ENCODE assay signal across 8 mouse cellular contexts in genomic region chr13:75797369-75798141, GRCm38 (mm10). TPM values are rescaled to one million over a fixed set of nuclear protein-coding genes. Genes with fewer than 3 reads are reported as not detected.
DNase-seq lines count a peak whose midpoint lies in the region; ATAC-seq and TF ChIP-seq lines count a peak whose summit lies in the region.

No protein-coding gene starts in this region.

- peak; percentile 44; the same call in 1 of the 2 replicates for TF ChIP-seq POLR2A in limb, embryonic 14.5 days (IDR thresholded peaks at IDR 0.05; ENCODE audit: borderline replicate concordance, extremely low read depth, insufficient read depth, insufficient read length)

- 29% methylated on average over 18 of the region's 18 CpGs for WGBS in embryonic facial prominence, embryonic 13.5 days
- WGBS in limb, embryonic 14.5 days: 31% methylated on average over 18 of the region's 18 CpGs
- 29% methylated on average over 18 of the region's 18 CpGs for WGBS in midbrain, postnatal 0 days

- H3K9me3 ChIP-seq in embryonic facial prominence, embryonic 13.5 days: no peaks in the 10 kb centered on the region
- no peaks in the 10 kb centered on the region for H3K9me3 ChIP-seq in limb, embryonic 14.5 days (ENCODE audit: control insufficient read depth, low read length)
- no peaks in the 10 kb centered on the region for H3K9me3 ChIP-seq in midbrain, postnatal 0 days (ENCODE audit: low read length)

- TF ChIP-seq CTCF in midbrain, postnatal 0 days (IDR thresholded peaks at IDR 0.05): peak; percentile 100

- no peak overlapping the region for H3K9ac ChIP-seq in embryonic facial prominence, embryonic 13.5 days
- H3K9ac ChIP-seq in limb, embryonic 14.5 days (ENCODE audit: low read depth, low read length, severe bottlenecking): no peak overlapping the region
- H3K9ac ChIP-seq in midbrain, postnatal 0 days (replicated peaks; ENCODE audit: low read length, poor library complexity, severe bottlenecking): no peak overlapping the region; the same call in 1 of the 2 replicates

- peak overlapping the region; percentile 30 for H3K4me3 ChIP-seq in embryonic facial prominence, embryonic 13.5 days
- peak overlapping the region; percentile 15; the same call in 1 of the 2 replicates for H3K4me3 ChIP-seq in limb, embryonic 14.5 days (replicated peaks; ENCODE audit: low read length)
- H3K4me3 ChIP-seq in midbrain, postnatal 0 days (ENCODE audit: low read depth, low read length): peak overlapping the region; percentile 19; the same call in 1 of the 2 replicates

- H3K4me2 ChIP-seq in embryonic facial prominence, embryonic 13.5 days: peak overlapping the region; percentile 57
- H3K4me2 ChIP-seq in limb, embryonic 14.5 days (replicated peaks; ENCODE audit: low read depth, low read length, severe bottlenecking): peak overlapping the region; percentile 43
- peak overlapping the region; percentile 50 for H3K4me2 ChIP-seq in midbrain, postnatal 0 days (ENCODE audit: low read depth, low read length, poor library complexity, severe bottlenecking)

- no peaks in the 10 kb centered on the region for H3K36me3 ChIP-seq in embryonic facial prominence, embryonic 13.5 days
- H3K36me3 ChIP-seq in limb, embryonic 14.5 days (ENCODE audit: control insufficient read depth, insufficient read depth, low read length): no peaks in the 10 kb centered on the region
- H3K36me3 ChIP-seq in midbrain, postnatal 0 days (ENCODE audit: insufficient read depth, low read length): no peaks in the 10 kb centered on the region

- H3K4me1 ChIP-seq in embryonic facial prominence, embryonic 13.5 days: no peaks in the 10 kb centered on the region; the same call in 1 of the 2 replicates
- H3K4me1 ChIP-seq in limb, embryonic 14.5 days (ENCODE audit: control insufficient read depth, insufficient read depth, low read length): no peaks in the 10 kb centered on the region
- H3K4me1 ChIP-seq in midbrain, postnatal 0 days (ENCODE audit: insufficient read depth, low read length): no peaks in the 10 kb centered on the region

- peak; percentile 89 for DNase-seq in 3134 (ENCODE audit: extremely low read depth, insufficient read length, low spot score)
- DNase-seq in adrenal gland, postnatal 36 days: peak; percentile 94 to 95
- DNase-seq in heart, adult 8-10 months (ENCODE audit: low spot score): peak; percentile 91
- DNase-seq in kidney, adult 9 months: peak; percentile 97
- DNase-seq in limb, embryonic 14.5 days (ENCODE audit: low spot score): peak; percentile 82
- peak; percentile 91 for DNase-seq in midbrain, postnatal 0 days (ENCODE audit: low spot score)
- peak; percentile 82 to 89 for DNase-seq in spleen, postnatal 14 days (ENCODE audit: low spot score in 2 of 2)

- H3K27ac ChIP-seq in embryonic facial prominence, embryonic 13.5 days: no peak overlapping the region
- no peak overlapping the region for H3K27ac ChIP-seq in limb, embryonic 14.5 days (replicated peaks; ENCODE audit: low read depth, low read length)
- no peak overlapping the region for H3K27ac ChIP-seq in midbrain, postnatal 0 days (ENCODE audit: low read depth, low read length)

- peak; percentile 88 for ATAC-seq in embryonic facial prominence, embryonic 13.5 days (ENCODE audit: insufficient number of reproducible peaks, insufficient read depth, low FRiP score, low TSS enrichment, low read depth)
- ATAC-seq in limb, embryonic 14.5 days (ENCODE audit: low FRiP score, low read depth): peak; percentile 93
- peak; percentile 96 for ATAC-seq in midbrain, postnatal 0 days (ENCODE audit: low FRiP score)

- H3K27me3 ChIP-seq in embryonic facial prominence, embryonic 13.5 days: no peaks in the 10 kb centered on the region
- no peaks in the 10 kb centered on the region for H3K27me3 ChIP-seq in limb, embryonic 14.5 days (ENCODE audit: control insufficient read depth, insufficient read depth, low read length)
- no peaks in the 10 kb centered on the region for H3K27me3 ChIP-seq in midbrain, postnatal 0 days (ENCODE audit: insufficient read depth, low read length)

RNA-seq across cellular contexts. Expression of gene Glrx, which starts 42.1 kb away (rescaled TPM):
- 10 to 100 TPM; 20.3 to 21.4 TPM for total RNA-seq in adrenal gland, postnatal 36 days (2021)
- polyA plus RNA-seq in embryonic facial prominence, embryonic 13.5 days (2015; fragmentation: Nextera tagmentation; extraction: Ambion mirVana): 30.8 and 34.4 TPM in 2 replicates
- total RNA-seq in heart, adult 8-10 months (2022): 10 to 100 TPM; 32.4 to 45.3 (median 39.7) TPM
- polyA plus RNA-seq in limb, embryonic 14.5 days (2012; rRNA removed): 27.4 and 28.0 TPM in 2 replicates
- 43.0 and 50.1 TPM in 2 replicates for polyA plus RNA-seq in limb, embryonic 14.5 days (2014; fragmentation: Nextera tagmentation; extraction: Ambion mirVana)
- total RNA-seq in midbrain, postnatal 0 days (2014; rRNA removed): 61.7 and 66.3 TPM in 2 replicates
- polyA plus RNA-seq in midbrain, postnatal 0 days (2015; fragmentation: Nextera tagmentation; extraction: Ambion mirVana): 69.3 and 71.4 TPM in 2 replicates
